Mouse (Mus musculus): ENCODE measurements around the gene Fabp3. TPM values are rescaled to one million over a fixed set of nuclear protein-coding genes. Genes with fewer than 3 reads are reported as not detected.

Fabp3 gene
- polyA plus RNA-seq, 1 experiment = 126 TPM

- no peak for DNase-seq (ENCODE audit: low read depth)
- no peak for TF ChIP-seq POLR2A (IDR thresholded peaks at IDR 0.05; ENCODE audit: borderline replicate concordance, extremely low read depth, insufficient read depth, insufficient read length, poor library complexity, severe bottlenecking)
- TF ChIP-seq CTCF (IDR thresholded peaks at IDR 0.05; ENCODE audit: borderline replicate concordance, extremely low read depth, insufficient read depth, insufficient read length) = no peak
Observed at GRCm38 (mm10) chr4:130335867-130336266, 27.5 kb downstream of the Fabp3 start.

GRCm38 (mm10) chr4:130341691-130342090, 33.3 kb downstream of the Fabp3 start:
- TF ChIP-seq CTCF (IDR thresholded peaks at IDR 0.05; ENCODE audit: borderline replicate concordance, extremely low read depth, insufficient read depth, insufficient read length) = peak; percentile 74; the same call in 1 of the 2 replicates
- TF ChIP-seq POLR2A (IDR thresholded peaks at IDR 0.05; ENCODE audit: borderline replicate concordance, extremely low read depth, insufficient read depth, insufficient read length, poor library complexity, severe bottlenecking) = no peak
- peak; percentile 85 for DNase-seq (ENCODE audit: low read depth)

GRCm38 (mm10) chr4:130349666-130350065, 41.3 kb downstream of the Fabp3 start:
- TF ChIP-seq CTCF (IDR thresholded peaks at IDR 0.05; ENCODE audit: borderline replicate concordance, extremely low read depth, insufficient read depth, insufficient read length) = peak; percentile 24; the same call in 1 of the 2 replicates
- TF ChIP-seq POLR2A (IDR thresholded peaks at IDR 0.05; ENCODE audit: borderline replicate concordance, extremely low read depth, insufficient read depth, insufficient read length, poor library complexity, severe bottlenecking) = no peak
- DNase-seq (ENCODE audit: low read depth) = no peak

GRCm38 (mm10) chr4:130350690-130351422, 42.5 kb downstream of the Fabp3 start:
- TF ChIP-seq POLR2A (IDR thresholded peaks at IDR 0.05; ENCODE audit: borderline replicate concordance, extremely low read depth, insufficient read depth, insufficient read length, poor library complexity, severe bottlenecking) = no peak
- TF ChIP-seq CTCF (IDR thresholded peaks at IDR 0.05; ENCODE audit: borderline replicate concordance, extremely low read depth, insufficient read depth, insufficient read length) = 0 out of 2 replicates have a peak, but pooled peaks have one; percentile 15
- no peak for DNase-seq (ENCODE audit: low read depth)

- TF ChIP-seq CTCF (IDR thresholded peaks at IDR 0.05; ENCODE audit: borderline replicate concordance, extremely low read depth, insufficient read depth, insufficient read length) = no peak
- no peak for TF ChIP-seq POLR2A (IDR thresholded peaks at IDR 0.05; ENCODE audit: borderline replicate concordance, extremely low read depth, insufficient read depth, insufficient read length, poor library complexity, severe bottlenecking)
- no peak for DNase-seq (ENCODE audit: low read depth)
Observed at GRCm38 (mm10) chr4:130352588-130352987, 44.2 kb downstream of the Fabp3 start.

- no peak for DNase-seq (ENCODE audit: low read depth)
- no peak for TF ChIP-seq POLR2A (IDR thresholded peaks at IDR 0.05; ENCODE audit: borderline replicate concordance, extremely low read depth, insufficient read depth, insufficient read length, poor library complexity, severe bottlenecking)
- TF ChIP-seq CTCF (IDR thresholded peaks at IDR 0.05; ENCODE audit: borderline replicate concordance, extremely low read depth, insufficient read depth, insufficient read length) = no peak
Observed at GRCm38 (mm10) chr4:130357946-130358345, 49.6 kb downstream of the Fabp3 start.

- TF ChIP-seq CTCF (IDR thresholded peaks at IDR 0.05; ENCODE audit: borderline replicate concordance, extremely low read depth, insufficient read depth, insufficient read length) (peak; percentile 28; the same call in 1 of the 2 replicates), POLR2A (IDR thresholded peaks at IDR 0.05; ENCODE audit: borderline replicate concordance, extremely low read depth, insufficient read depth, insufficient read length, poor library complexity, severe bottlenecking) (peak; percentile 76; the same call in 1 of the 2 replicates)
- DNase-seq (ENCODE audit: low read depth) = peak; percentile 100
Observed at GRCm38 (mm10) chr4:130359486-130360237, 51.3 kb downstream of the Fabp3 start, which contains the start of the genes Zcchc17 and Snrnp40. Gene Zcchc17, minus strand, starts transcription at chr4:130359943. Gene Snrnp40, plus strand, starts transcription at chr4:130360132.

- DNase-seq (ENCODE audit: low read depth) = no peak
- TF ChIP-seq POLR2A (IDR thresholded peaks at IDR 0.05; ENCODE audit: borderline replicate concordance, extremely low read depth, insufficient read depth, insufficient read length, poor library complexity, severe bottlenecking) (no peak), CTCF (IDR thresholded peaks at IDR 0.05; ENCODE audit: borderline replicate concordance, extremely low read depth, insufficient read depth, insufficient read length) (no peak)
Observed at GRCm38 (mm10) chr4:130360238-130360590, 51.8 kb downstream of the Fabp3 start.

Other genes with a start within 250 kb of the Fabp3 start
- gene Pef1, start 206.0 kb upstream of the Fabp3 start, polyA plus RNA-seq (2012; rRNA removed) = 59.7 and 71.4 TPM in 2 replicates
- 1.4 and 2.0 TPM in 2 replicates for gene Hcrtr1, start 169.2 kb upstream of the Fabp3 start, polyA plus RNA-seq (2012; rRNA removed)
- 5.4 and 8.1 TPM in 2 replicates for gene Tinagl1, start 133.5 kb upstream of the Fabp3 start, polyA plus RNA-seq (2012; rRNA removed)
- gene Gm853, start 86.2 kb upstream of the Fabp3 start, polyA plus RNA-seq (2012; rRNA removed) = 0.32 and 0.62 TPM in 2 replicates
- gene Serinc2, start 29.4 kb upstream of the Fabp3 start, polyA plus RNA-seq (2012; rRNA removed) = 72.2 and 126 TPM in 2 replicates
- gene Gm10570, start 79 bp downstream of the Fabp3 start, polyA plus RNA-seq (2012; rRNA removed) = 0.54 and 0.78 TPM in 2 replicates
- gene Zcchc17, start 51.3 kb downstream of the Fabp3 start, polyA plus RNA-seq (2012; rRNA removed) = 33.0 and 38.7 TPM in 2 replicates
- 81.4 and 113 TPM in 2 replicates for gene Snrnp40, start 51.5 kb downstream of the Fabp3 start, polyA plus RNA-seq (2012; rRNA removed)